Mouse (Mus musculus): Measurements from ENCODE around the gene Tada2a. TPM values are rescaled to one million over a fixed set of nuclear protein-coding genes. Genes with fewer than 3 reads are reported as not detected.

Tada2a gene
- total RNA-seq, 1 experiment from 2014 or later = 4.4 TPM

- ATAC-seq (ENCODE audit: extremely low read depth, insufficient number of reproducible peaks, low FRiP score, poor library complexity, severe bottlenecking) = no peak
Observed at GRCm38 (mm10) chr11:84068191-84069033, 61.0 kb downstream of the Tada2a start.

- no peak for ATAC-seq (ENCODE audit: extremely low read depth, insufficient number of reproducible peaks, low FRiP score, poor library complexity, severe bottlenecking)
Observed at GRCm38 (mm10) chr11:84067720-84068190, 61.6 kb downstream of the Tada2a start.

GRCm38 (mm10) chr11:84066927-84067645, 62.3 kb downstream of the Tada2a start:
- ATAC-seq (ENCODE audit: extremely low read depth, insufficient number of reproducible peaks, low FRiP score, poor library complexity, severe bottlenecking) = no peak

GRCm38 (mm10) chr11:84066071-84066481, 63.3 kb downstream of the Tada2a start:
- ATAC-seq (ENCODE audit: extremely low read depth, insufficient number of reproducible peaks, low FRiP score, poor library complexity, severe bottlenecking) = no peak

- no peak for ATAC-seq (ENCODE audit: extremely low read depth, insufficient number of reproducible peaks, low FRiP score, poor library complexity, severe bottlenecking)
Observed at GRCm38 (mm10) chr11:84063631-84064209, 65.7 kb downstream of the Tada2a start.

- no peak for ATAC-seq (ENCODE audit: extremely low read depth, insufficient number of reproducible peaks, low FRiP score, poor library complexity, severe bottlenecking)
Observed at GRCm38 (mm10) chr11:84062805-84063204, 66.6 kb downstream of the Tada2a start.

GRCm38 (mm10) chr11:84061881-84062280, 67.5 kb downstream of the Tada2a start:
- no peak for ATAC-seq (ENCODE audit: extremely low read depth, insufficient number of reproducible peaks, low FRiP score, poor library complexity, severe bottlenecking)

- ATAC-seq (ENCODE audit: extremely low read depth, insufficient number of reproducible peaks, low FRiP score, poor library complexity, severe bottlenecking) = no peak
Observed at GRCm38 (mm10) chr11:84060635-84061034, 68.8 kb downstream of the Tada2a start.

GRCm38 (mm10) chr11:84059784-84060183, 69.6 kb downstream of the Tada2a start:
- no peak for ATAC-seq (ENCODE audit: extremely low read depth, insufficient number of reproducible peaks, low FRiP score, poor library complexity, severe bottlenecking)

- no peak for ATAC-seq (ENCODE audit: extremely low read depth, insufficient number of reproducible peaks, low FRiP score, poor library complexity, severe bottlenecking)
Observed at GRCm38 (mm10) chr11:84057418-84057817, 72.0 kb downstream of the Tada2a start.

GRCm38 (mm10) chr11:84053524-84054163, 75.8 kb downstream of the Tada2a start:
- no peak for ATAC-seq (ENCODE audit: extremely low read depth, insufficient number of reproducible peaks, low FRiP score, poor library complexity, severe bottlenecking)

GRCm38 (mm10) chr11:84053055-84053454, 76.3 kb downstream of the Tada2a start:
- ATAC-seq (ENCODE audit: extremely low read depth, insufficient number of reproducible peaks, low FRiP score, poor library complexity, severe bottlenecking) = no peak

- no peak for ATAC-seq (ENCODE audit: extremely low read depth, insufficient number of reproducible peaks, low FRiP score, poor library complexity, severe bottlenecking)
Observed at GRCm38 (mm10) chr11:84048411-84048810, 81.0 kb downstream of the Tada2a start.

GRCm38 (mm10) chr11:84047270-84047669, 82.1 kb downstream of the Tada2a start:
- no peak for ATAC-seq (ENCODE audit: extremely low read depth, insufficient number of reproducible peaks, low FRiP score, poor library complexity, severe bottlenecking)

- no peak for ATAC-seq (ENCODE audit: extremely low read depth, insufficient number of reproducible peaks, low FRiP score, poor library complexity, severe bottlenecking)
Observed at GRCm38 (mm10) chr11:84044988-84045387, 84.4 kb downstream of the Tada2a start.

- ATAC-seq (ENCODE audit: extremely low read depth, insufficient number of reproducible peaks, low FRiP score, poor library complexity, severe bottlenecking) = no peak
Observed at GRCm38 (mm10) chr11:84042808-84043762, 86.3 kb downstream of the Tada2a start.

GRCm38 (mm10) chr11:84040621-84041020, 88.8 kb downstream of the Tada2a start:
- no peak for ATAC-seq (ENCODE audit: extremely low read depth, insufficient number of reproducible peaks, low FRiP score, poor library complexity, severe bottlenecking)

GRCm38 (mm10) chr11:84033671-84034070, 95.7 kb downstream of the Tada2a start:
- no peak for ATAC-seq (ENCODE audit: extremely low read depth, insufficient number of reproducible peaks, low FRiP score, poor library complexity, severe bottlenecking)
